Mouse (Mus musculus) intestine, postnatal 0 days (tissue): ENCODE measurements around the gene Megf9. TPM values are rescaled to one million over a fixed set of nuclear protein-coding genes. Genes with fewer than 3 reads are reported as not detected.

Experiments used
- ATAC-seq: fragments of 200-750 bp; cut with Nextera tagmentation; 2 replicates; pipeline ENCODE4 v1.8.0; 2017; ENCODE audit warnings: mild to moderate bottlenecking, moderate TSS enrichment, moderate library complexity
- H3K27ac ChIP-seq: fragments of 300-500 bp; sonication (generic); 2 replicates; pipeline ENCODE4 v1.5.1; 2014; ENCODE audit warnings: mild to moderate bottlenecking, low read depth, low read length, moderate library complexity
- H3K27me3 ChIP-seq: fragments of 300-500 bp; sonication (generic); replicated peaks from 2 replicates; pipeline ENCODE4 v1.6.1; 2014; ENCODE audit warnings: low read length, mixed read lengths; ENCODE audit not compliant: control insufficient read depth, insufficient read depth
- H3K36me3 ChIP-seq: fragments of 300-500 bp; sonication (generic); 2 replicates; pipeline ENCODE4 v1.6.1; 2014; ENCODE audit warnings: mild to moderate bottlenecking, moderate library complexity; ENCODE audit not compliant: control insufficient read depth, insufficient read depth
- H3K4me1 ChIP-seq: fragments of 300-500 bp; sonication (generic); replicated peaks from 2 replicates; pipeline ENCODE4 v1.6.1; 2014; ENCODE audit warnings: antibody characterized with exemption, low read length, mixed read lengths; ENCODE audit not compliant: control insufficient read depth, insufficient read depth
- H3K4me2 ChIP-seq: fragments of 300-500 bp; sonication (generic); replicated peaks from 2 replicates; pipeline ENCODE4 v1.6.1; 2014; ENCODE audit warnings: low read depth, mild to moderate bottlenecking, moderate library complexity
- H3K4me3 ChIP-seq: fragments of 300-500 bp; sonication (generic); 2 replicates; pipeline ENCODE4 v1.5.1; 2014; ENCODE audit warnings: low read depth, low read length
- H3K9ac ChIP-seq: fragments of 300-500 bp; sonication (generic); 2 replicates; pipeline ENCODE4 v1.6.1; 2014; ENCODE audit warnings: mild to moderate bottlenecking, low read depth, low read length
- H3K9me3 ChIP-seq: fragments of 300-500 bp; sonication (generic); 2 replicates; pipeline ENCODE4 v1.6.1; 2016; ENCODE audit warnings: mixed run types; ENCODE audit not compliant: control insufficient read depth
- CTCF ChIP-seq: sonication (generic); IDR thresholded peaks from 2 replicates; pipeline ENCODE4 v1.5.1; 2016; ENCODE audit warnings: low read depth, mild to moderate bottlenecking, control low read depth, antibody characterized with exemption, moderate library complexity
- WGBS: fragments of 180-500 bp; shearing (Covaris S2); extraction: QIAGEN DNeasy Blood & Tissue Kit; methylation state at CpG from one replicate; pipeline ENCODE4 v1.1.7; 2014; 5-methylcytosine and 5-hydroxymethylcytosine counted together
- polyA plus RNA-seq: library from polyadenylated mRNA; unstranded; fragments of >200 nt; fragmentation: Nextera tagmentation; extraction: Ambion mirVana; gene quantifications from 2 replicates; pipeline ENCODE4 v1.2.1, GENCODE M21; 2015

Megf9 gene
- polyA plus RNA-seq, 1 experiment from 2014 or later: 3.3 TPM

- ATAC-seq: no peak
- no peaks in the 10 kb centered on the region for H3K27me3 ChIP-seq
- no peak overlapping the region for H3K4me3 ChIP-seq
- no peak overlapping the region for H3K4me2 ChIP-seq
- no peaks in the 10 kb centered on the region for H3K4me1 ChIP-seq
- no peaks in the 10 kb centered on the region for H3K36me3 ChIP-seq
- H3K9ac ChIP-seq: no peak overlapping the region
- no peak for TF ChIP-seq CTCF
- 91% methylated on average over 2 of the region's 2 CpGs for WGBS
- H3K9me3 ChIP-seq: no peaks in the 10 kb centered on the region
- H3K27ac ChIP-seq: no peak overlapping the region
Observed at GRCm38 (mm10) chr4:70509987-70510386, 24.8 kb downstream of the Megf9 start.

GRCm38 (mm10) chr4:70509565-70509964, 25.2 kb downstream of the Megf9 start:
- H3K36me3 ChIP-seq: no peaks in the 10 kb centered on the region
- no peak overlapping the region for H3K27ac ChIP-seq
- whole genome bisulfite sequencing: 21% methylated on average over 2 of the region's 2 CpGs
- no peak overlapping the region for H3K4me2 ChIP-seq
- H3K9me3 ChIP-seq: no peaks in the 10 kb centered on the region
- no peaks in the 10 kb centered on the region for H3K27me3 ChIP-seq
- H3K4me3 ChIP-seq: no peak overlapping the region
- H3K9ac ChIP-seq: no peak overlapping the region
- no peak for TF ChIP-seq CTCF
- ATAC-seq: no peak
- H3K4me1 ChIP-seq: no peaks in the 10 kb centered on the region

- Histone ChIP-seq H3K4me2 (no peak overlapping the region), H3K36me3 (no peaks in the 10 kb centered on the region), H3K4me3 (no peak overlapping the region), H3K9ac (no peak overlapping the region), H3K27ac (no peak overlapping the region), H3K4me1 (no peaks in the 10 kb centered on the region), H3K27me3 (no peaks in the 10 kb centered on the region), H3K9me3 (no peaks in the 10 kb centered on the region)
- no peak for ATAC-seq
- TF ChIP-seq CTCF: no peak
- WGBS: 98% methylated on average over 1 of the region's 1 CpGs
Observed at GRCm38 (mm10) chr4:70508207-70508606, 26.6 kb downstream of the Megf9 start.

GRCm38 (mm10) chr4:70505951-70506350, 28.8 kb downstream of the Megf9 start:
- Histone ChIP-seq H3K4me3 (no peak overlapping the region), H3K9ac (no peak overlapping the region), H3K4me1 (no peaks in the 10 kb centered on the region), H3K4me2 (no peak overlapping the region), H3K36me3 (no peaks in the 10 kb centered on the region), H3K27me3 (no peaks in the 10 kb centered on the region), H3K27ac (no peak overlapping the region), H3K9me3 (no peaks in the 10 kb centered on the region)
- WGBS: 66% methylated on average over 3 of the region's 3 CpGs
- ATAC-seq: no peak
- TF ChIP-seq CTCF: no peak

- 45% methylated on average over 1 of the region's 1 CpGs for WGBS
- ATAC-seq: no peak
- H3K4me2 ChIP-seq: no peak overlapping the region
Observed at GRCm38 (mm10) chr4:70503827-70504226, 31.0 kb downstream of the Megf9 start.

GRCm38 (mm10) chr4:70499285-70499684, 35.5 kb downstream of the Megf9 start:
- no peak for TF ChIP-seq CTCF
- Histone ChIP-seq H3K9me3 (no peaks in the 10 kb centered on the region), H3K4me2 (no peak overlapping the region), H3K27ac (no peak overlapping the region), H3K36me3 (no peaks in the 10 kb centered on the region), H3K4me3 (no peak overlapping the region), H3K4me1 (no peaks in the 10 kb centered on the region), H3K27me3 (no peaks in the 10 kb centered on the region), H3K9ac (no peak overlapping the region)
- 82% methylated on average over 3 of the region's 3 CpGs for whole genome bisulfite sequencing
- no peak for ATAC-seq

More at GRCm38 (mm10) chr4:70503827-70504226, 31.0 kb downstream of the Megf9 start:
- Histone ChIP-seq H3K4me3 (no peak overlapping the region), H3K9ac (no peak overlapping the region), H3K36me3 (no peaks in the 10 kb centered on the region), H3K27me3 (no peaks in the 10 kb centered on the region), H3K4me1 (no peaks in the 10 kb centered on the region), H3K9me3 (no peaks in the 10 kb centered on the region), H3K27ac (no peak overlapping the region)
- no peak for TF ChIP-seq CTCF

GRCm38 (mm10) chr4:70496978-70497377, 37.8 kb downstream of the Megf9 start:
- Histone ChIP-seq H3K9me3 (no peaks in the 10 kb centered on the region), H3K27ac (no peak overlapping the region), H3K4me1 (no peaks in the 10 kb centered on the region), H3K4me2 (no peak overlapping the region), H3K27me3 (no peaks in the 10 kb centered on the region), H3K9ac (no peak overlapping the region), H3K36me3 (no peaks in the 10 kb centered on the region), H3K4me3 (no peak overlapping the region)
- TF ChIP-seq CTCF: no peak
- ATAC-seq: no peak
- 85% methylated on average over 1 of the region's 1 CpGs for WGBS
